Mouse (Mus musculus): Measurements from ENCODE around the gene Acap1.
A peak's percentile ranks its signal among the peaks of the same experiment; 100 is the strongest.
"Not testable (repeated sequence)": the region's sequence is repeated elsewhere in the genome, so short reads cannot be mapped to it uniquely, and the experiment has no call there.

The Acap1 gene

DNA sequence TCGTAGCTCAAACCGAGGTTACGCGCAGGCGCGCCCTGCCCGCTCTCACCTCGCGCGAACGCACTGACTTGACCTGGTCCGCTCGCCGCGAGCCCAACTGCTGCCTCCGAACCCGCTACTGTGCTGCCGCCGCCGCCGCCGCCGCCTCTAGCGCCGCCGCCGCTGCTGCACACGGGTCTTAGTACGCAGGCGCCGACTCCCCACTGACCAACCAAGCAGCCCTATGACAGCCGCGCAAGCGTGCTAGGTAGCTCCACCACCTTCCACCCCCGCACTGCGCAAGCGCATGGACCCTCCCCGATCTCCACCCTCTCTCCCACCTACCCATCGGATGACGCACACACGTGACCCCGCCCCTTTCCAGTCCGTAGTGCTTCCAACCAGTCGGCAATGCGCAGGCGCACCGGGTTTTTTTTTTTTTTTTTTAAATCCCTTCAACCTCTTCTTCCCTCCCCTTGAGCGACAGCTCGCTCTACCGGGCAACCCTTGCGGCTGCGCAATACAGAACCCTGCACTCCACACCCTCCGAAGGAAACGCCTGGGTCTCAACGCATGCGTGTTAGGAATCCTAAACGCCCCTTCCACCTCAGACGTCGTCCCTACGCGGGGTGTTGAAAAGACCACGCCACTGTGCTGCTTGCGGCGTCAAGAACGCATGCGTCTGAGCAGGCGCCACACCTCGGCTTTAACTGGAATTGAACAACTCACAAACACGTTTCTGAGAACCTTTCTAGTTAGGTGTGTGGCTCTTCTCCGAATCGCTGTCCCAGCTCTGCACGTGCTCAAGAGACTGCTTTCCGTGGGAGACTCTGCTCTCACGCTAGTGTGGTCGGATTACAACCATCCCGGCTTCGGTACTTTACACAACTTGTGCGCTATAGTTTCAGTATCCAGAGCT, 26.0 kb upstream of the Acap1 start, which contains the start of gene Eif5a:
Eif5a (minus strand) TSS at position 845 of the 898 bp plus-strand sequence.
- peak; percentile 100 for DNase-seq (ENCODE audit: low spot score)

- DNase-seq (ENCODE audit: low spot score): peak; percentile 42
Observed at GRCm38 (mm10) chr11:69920266-69921031, 25.1 kb upstream of the Acap1 start.

DNA sequence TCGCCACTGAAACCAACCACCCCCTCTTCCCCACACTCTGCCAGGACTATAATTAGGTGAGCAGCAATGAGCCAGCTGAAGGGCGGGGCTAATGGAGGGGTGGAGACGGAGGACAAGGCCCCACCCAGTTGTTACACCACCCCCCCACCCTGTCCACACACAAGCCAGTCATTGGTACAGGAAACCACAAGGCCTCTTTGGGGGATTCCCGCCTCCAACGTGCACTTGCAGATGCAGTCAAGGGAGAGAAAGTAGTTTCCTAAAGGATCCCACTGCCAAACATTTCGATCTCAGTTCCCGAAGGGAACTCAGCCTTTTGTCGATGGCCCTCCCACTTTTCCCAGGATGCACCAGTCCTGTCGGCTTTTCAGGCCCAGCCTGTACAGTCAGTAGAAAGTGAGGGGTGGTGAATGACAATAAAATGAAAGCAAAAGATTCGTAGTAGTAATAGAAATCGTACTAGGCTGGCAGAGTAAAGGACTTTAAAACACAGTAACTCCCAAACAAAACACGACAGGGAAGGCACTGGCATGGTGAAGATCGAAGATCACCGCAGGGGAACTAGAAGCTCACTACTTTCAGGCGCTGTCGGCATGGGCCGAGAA, 24.4 kb upstream of the Acap1 start:
- DNase-seq (ENCODE audit: low spot score): peak; percentile 74

- DNase-seq (ENCODE audit: low spot score): no peak
Observed at GRCm38 (mm10) chr11:69919053-69919452, 23.7 kb upstream of the Acap1 start.

DNA sequence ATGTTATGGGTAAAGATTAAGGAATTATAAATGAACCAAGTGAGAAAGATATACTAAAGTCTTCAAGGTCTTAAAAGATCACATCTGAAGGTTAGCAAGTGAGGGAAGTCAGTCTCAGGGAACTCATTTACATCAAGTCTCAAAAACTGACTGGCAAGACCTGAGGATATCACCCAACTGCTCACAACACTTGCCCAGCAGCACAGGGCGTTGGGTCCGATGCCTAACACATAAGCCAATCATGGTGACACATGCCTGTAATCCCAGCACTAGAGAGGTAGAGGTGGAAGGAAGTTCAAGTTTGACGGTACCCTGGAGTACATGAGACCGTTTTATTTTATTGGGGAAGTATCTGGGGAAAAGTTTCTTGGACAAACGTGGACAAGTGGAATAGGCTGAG, 22.8 kb upstream of the Acap1 start:
- DNase-seq (ENCODE audit: low spot score): no peak

GRCm38 (mm10) chr11:69917379-69917948, 22.1 kb upstream of the Acap1 start:
- no peak for DNase-seq (ENCODE audit: low spot score)

- not testable (repeated sequence) for DNase-seq (ENCODE audit: low spot score)
Observed at GRCm38 (mm10) chr11:69916652-69917378, 21.5 kb upstream of the Acap1 start.

DNA sequence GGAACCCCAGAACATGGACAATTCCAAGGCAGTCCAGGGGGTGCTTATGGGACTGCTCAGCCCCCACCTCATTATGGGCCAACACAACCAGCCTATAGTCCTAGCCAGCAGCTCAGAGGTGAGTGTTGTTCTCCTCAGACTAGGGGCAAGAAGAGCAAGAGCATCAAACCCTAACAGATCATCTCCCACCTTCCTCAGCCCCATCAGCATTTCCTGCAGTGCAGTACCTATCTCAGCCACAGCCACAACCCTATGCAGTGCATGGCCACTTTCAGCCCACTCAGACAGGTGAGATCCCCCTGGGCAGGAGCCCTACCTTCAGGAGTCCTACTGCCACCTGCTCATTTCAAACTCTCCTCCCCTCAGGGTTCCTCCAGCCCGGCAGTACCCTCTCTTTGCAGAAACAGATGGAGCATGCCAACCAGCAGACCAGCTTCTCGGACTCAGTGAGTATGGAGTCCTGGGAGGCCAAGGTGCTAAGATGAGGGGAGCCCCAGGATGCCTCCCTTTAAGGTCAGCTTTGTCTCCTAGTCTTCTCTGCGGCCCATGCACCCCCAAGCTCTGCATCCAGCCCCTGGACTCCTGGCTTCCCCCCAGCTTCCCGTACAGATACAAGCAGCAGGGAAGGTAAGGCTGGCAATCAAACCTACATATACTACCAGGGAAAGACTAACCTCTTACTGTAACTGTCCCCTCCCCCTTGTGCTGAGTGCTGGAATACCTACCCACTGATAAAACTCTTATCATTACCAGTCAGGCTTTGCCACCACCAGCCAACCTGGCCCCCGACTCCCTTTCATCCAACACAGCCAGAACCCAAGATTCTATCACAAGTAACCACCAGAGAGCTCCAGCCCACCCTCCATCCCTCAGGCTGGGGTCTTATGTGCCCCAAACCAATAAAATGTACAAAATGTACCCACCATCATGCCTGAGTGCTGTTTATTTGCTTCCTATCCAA, 20.6 kb upstream of the Acap1 start:
- DNase-seq (ENCODE audit: low spot score): no peak

DNA sequence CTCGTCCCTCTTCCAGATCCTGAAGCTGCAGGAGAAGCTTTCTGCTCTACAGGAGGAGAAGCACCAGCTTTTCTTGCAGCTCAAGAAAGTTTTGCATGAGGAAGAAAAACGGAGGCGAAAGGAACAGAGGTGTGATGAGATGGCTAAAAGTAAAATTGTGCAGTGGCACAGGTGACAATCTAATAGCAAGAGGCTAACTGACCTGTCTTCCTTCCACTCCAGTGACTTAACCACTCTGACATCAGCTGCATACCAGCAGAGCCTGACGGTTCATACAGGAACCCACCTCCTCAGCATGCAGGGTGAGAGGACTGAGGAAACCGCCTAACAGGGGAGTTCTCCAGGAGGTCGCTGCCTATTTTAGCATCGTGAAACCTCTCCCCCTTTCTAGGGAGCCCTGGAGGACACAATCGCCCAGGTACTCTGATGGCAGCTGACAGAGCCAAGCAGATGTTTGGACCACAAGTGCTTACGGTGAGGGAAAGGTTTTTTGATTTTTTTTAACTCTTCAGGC, 19.6 kb upstream of the Acap1 start:
- no peak for DNase-seq (ENCODE audit: low spot score)

GRCm38 (mm10) chr11:69914372-69914764, 19.0 kb upstream of the Acap1 start:
- DNase-seq (ENCODE audit: low spot score): no peak

DNA sequence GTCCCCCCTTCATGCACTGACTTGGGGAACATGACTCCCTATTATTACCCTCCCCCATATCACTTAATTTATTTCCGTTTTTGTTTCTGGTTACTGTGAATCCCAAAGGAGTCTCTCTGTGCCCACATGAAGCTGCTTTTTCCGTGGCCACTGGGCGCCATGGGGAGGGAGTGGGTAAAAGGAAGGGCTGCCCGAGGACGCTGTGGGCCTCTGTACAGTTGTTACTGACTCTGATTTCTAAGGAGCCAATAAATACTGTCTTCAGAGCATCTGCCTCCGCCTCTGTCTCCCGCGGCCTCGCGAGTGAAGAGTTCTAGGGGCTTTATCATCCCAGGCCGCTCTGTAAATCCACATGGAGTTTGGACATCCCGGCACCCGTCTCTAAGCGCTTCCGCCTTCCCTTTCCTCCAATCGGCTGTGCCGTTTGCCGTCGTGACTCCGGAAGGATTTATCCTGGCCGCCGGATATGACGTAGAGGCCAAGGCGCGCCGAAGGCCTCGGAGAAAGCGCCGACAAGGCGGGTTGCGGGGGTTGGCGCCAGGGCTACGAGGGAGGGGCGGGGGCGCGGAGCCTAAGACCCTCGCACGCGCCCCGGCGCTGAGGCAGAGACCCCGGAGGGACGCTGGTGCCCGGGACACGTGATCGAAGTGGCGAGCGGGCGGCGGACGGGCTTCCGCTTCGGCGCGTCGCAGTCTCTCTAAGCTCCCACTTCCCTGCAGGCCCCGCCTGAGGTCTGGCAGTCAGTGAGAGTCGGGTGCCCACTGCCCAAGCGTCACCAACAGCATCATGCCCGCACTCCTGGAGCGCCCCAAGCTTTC, 18.4 kb upstream of the Acap1 start, which contains the start of gene Gps2:
Gps2 (plus strand) TSS at position 335 of the 818 bp plus-strand sequence.
- DNase-seq (ENCODE audit: low spot score): peak; percentile 94

DNA sequence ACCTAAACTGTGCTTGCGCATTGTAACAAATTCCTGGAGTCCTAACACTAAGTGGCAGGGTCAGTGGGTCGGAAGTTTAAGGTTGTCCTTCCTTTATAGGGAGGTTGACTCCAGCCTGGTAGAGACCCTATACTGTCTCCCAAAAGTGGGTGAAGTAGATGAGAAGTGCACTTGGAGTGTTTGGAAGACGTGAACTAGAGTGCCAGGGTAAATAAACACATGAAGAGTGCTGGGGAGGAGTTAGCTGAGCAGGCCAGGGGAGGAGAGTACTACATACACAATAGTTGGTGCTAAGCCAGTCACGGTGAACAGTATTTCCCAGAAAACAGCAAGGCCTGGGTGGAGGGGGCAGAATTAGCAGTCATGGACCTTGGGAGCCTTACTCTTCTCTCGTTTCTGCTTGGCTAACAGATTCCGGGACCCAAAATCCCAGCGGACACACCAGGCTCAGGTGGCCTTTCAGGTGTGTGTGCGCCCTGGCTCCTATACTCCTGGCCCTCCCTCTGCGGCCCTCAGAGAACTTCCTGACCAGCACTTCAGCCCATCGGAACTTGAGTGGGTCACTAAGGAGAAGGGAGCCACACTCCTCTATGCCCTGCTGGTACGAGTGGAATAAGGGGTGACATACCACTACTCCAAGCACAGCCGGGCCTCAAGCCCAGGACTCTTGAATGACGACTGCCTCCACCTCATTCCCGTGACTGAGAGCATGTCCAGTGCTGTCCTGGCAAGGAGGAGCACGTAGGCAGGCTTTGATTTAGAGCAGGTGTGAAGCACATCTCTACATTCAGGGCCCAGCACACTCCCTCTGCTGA, 17.6 kb upstream of the Acap1 start:
- no peak for DNase-seq (ENCODE audit: low spot score)

GRCm38 (mm10) chr11:69911701-69912100, 16.4 kb upstream of the Acap1 start:
- no peak for DNase-seq (ENCODE audit: low spot score)

GRCm38 (mm10) chr11:69910781-69911560, 15.6 kb upstream of the Acap1 start:
- DNase-seq (ENCODE audit: low spot score): no peak

- DNase-seq (ENCODE audit: low spot score): no peak
Observed at GRCm38 (mm10) chr11:69910177-69910576, 14.8 kb upstream of the Acap1 start.

DNA sequence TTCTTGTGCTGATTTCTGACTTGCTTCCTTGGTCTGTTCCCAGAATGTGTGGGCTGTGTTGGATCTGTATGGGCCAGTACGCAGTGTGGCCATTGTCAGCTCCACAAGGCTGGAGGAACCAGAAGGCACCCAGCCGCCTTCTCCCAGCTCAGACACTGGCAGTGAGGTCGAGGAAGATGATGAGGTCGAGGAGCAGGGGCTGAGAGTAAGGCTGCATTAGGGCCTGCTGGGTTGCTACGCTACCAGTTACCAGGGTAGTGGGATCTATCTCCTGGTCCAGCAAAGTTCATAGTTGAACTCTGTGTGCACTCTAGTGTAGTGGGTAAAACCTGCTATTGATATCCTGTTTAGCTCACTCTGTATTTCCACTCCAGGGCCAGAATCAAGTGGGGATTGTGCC, 13.8 kb upstream of the Acap1 start:
- no peak for DNase-seq (ENCODE audit: low spot score)

- no peak for DNase-seq (ENCODE audit: low spot score)
Observed at GRCm38 (mm10) chr11:69908645-69909044, 13.3 kb upstream of the Acap1 start.
